Mouse (Mus musculus) bone marrow, adult 2 months (tissue): ENCODE results near the gene F3. TPM values are rescaled to one million over a fixed set of nuclear protein-coding genes. Genes with fewer than 3 reads are reported as not detected.
A peak's percentile ranks its signal among the peaks of the same experiment; 100 is the strongest.

Experiments used
- H3K27ac ChIP-seq: fragments of 200-500 bp; 2 replicates; pipeline ENCODE4 v1.5.1; 2012; ENCODE audit warnings: low read depth, mild to moderate bottlenecking, control low read depth, inconsistent platforms, low read length; ENCODE audit not compliant: control insufficient read depth, poor library complexity, insufficient read depth
- H3K4me1 ChIP-seq: fragments of 200-500 bp; 2 replicates; pipeline ENCODE4 v1.6.1; 2011; ENCODE audit warnings: low read length; ENCODE audit not compliant: control insufficient read depth, insufficient read depth
- H3K4me3 ChIP-seq: fragments of 200-500 bp; replicated peaks from 2 replicates; pipeline ENCODE3; 2011; ENCODE audit warnings: mild to moderate bottlenecking, low read depth, low read length, control low read depth; ENCODE audit not compliant: control insufficient read depth
- CTCF ChIP-seq: fragments of 200-500 bp; IDR thresholded peaks from 2 replicates; pipeline ENCODE4 v1.5.1; 2011; ENCODE audit warnings: low read length, control low read depth; ENCODE audit not compliant: control insufficient read depth, insufficient read depth
- POLR2A ChIP-seq: fragments of 200-500 bp; IDR thresholded peaks from 2 replicates; pipeline ENCODE4 v1.6.1; 2011; ENCODE audit warnings: low read depth, mild to moderate bottlenecking, control low read depth, low read length, borderline replicate concordance; ENCODE audit not compliant: control insufficient read depth
- WGBS: fragments of 180-500 bp; shearing (Covaris S2); methylation state at CpG from one replicate; pipeline ENCODE4 v1.1.7; 2018; 5-methylcytosine and 5-hydroxymethylcytosine counted together
- polyA plus RNA-seq: library from polyadenylated mRNA; stranded (reverse); fragments of >200 nt; gene quantifications from 2 replicates; pipeline ENCODE4 v1.2.4, GENCODE M21; 2011; ENCODE audit warnings: low replicate concordance; ENCODE audit not compliant: missing spikeins, insufficient read depth, insufficient read length

Gene F3
- polyA plus RNA-seq, 1 experiment, result 3.6 TPM

DNA sequence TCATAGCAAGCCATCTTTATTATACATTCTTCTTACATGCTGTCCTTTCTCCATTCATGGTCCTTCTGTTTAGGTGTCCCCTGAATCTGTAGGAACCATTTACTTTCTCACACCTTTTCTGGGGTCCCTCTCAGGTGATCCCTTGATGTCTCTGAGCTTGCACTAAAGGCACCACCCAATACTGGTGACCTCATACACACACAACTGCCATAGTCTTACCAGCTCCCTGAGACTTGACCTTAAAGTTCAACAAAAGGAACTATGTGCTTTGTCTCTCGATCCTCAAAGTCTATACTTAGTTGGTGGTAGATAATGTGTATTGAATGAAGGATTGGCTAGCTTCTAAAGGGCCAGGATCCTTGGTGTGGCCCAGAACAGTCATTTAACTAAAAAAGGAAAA, 37.4 kb upstream of the F3 start:
- TF ChIP-seq POLR2A (no peak), CTCF (no peak)

DNA sequence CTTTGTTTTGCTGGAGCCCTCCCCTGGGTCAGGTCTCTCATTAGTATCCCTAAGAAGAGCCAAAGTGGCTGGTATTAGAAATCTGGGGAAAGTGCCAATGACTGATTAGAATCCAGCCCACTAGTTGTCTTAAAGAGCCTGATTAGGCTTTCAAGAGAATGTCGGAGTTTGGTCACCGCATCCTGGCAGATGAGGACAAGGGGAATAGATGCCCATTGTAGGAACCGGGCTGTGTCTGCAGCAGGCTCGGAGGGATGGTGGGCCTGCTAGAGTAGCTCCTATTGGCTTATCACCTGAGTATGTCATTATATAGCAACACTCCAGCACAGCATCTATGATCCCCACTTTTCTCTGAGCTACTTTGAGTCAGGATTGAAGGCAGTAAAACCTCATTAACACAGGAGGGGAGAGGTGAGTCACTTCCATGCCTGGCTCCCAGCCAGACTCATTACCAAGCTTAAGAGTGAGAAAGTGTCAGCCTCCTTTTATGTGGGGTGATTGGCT, 36.9 kb upstream of the F3 start:
- Histone ChIP-seq H3K4me1 (peaks cover 9% of the 10 kb centered on the region; the same call in 1 of the 2 replicates), H3K27ac (no peak overlapping the region), H3K4me3 (no peak overlapping the region)
- WGBS, result 81% methylated on average over 4 of the region's 4 CpGs
- TF ChIP-seq POLR2A, result no peak
- no peak for TF ChIP-seq CTCF

More for the DNA sequence above, 37.4 kb upstream of the F3 start:
- WGBS, result 70% methylated on average over 1 of the region's 1 CpGs
- H3K27ac ChIP-seq, result no peak overlapping the region
- H3K4me1 ChIP-seq, result peaks cover 9% of the 10 kb centered on the region; the same call in 1 of the 2 replicates
- H3K4me3 ChIP-seq, result no peak overlapping the region

DNA sequence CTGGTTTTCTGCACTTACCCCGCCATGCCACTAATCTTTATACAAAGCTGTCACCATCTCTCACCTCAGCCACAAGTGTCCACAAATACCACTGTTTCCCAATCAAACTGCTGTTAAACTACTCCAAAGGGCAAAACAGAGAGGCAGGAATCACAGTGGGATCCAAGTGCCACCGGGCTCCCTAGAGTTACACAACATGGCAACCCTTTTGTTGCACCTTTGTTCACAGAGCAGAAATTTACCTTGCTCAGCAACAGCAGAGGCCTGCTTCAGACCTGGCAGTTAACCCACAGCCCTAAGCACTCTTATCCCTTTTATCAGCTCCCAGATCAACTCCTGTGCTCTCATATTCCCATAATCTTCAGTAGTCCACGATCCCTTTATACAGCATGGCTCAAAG, 35.6 kb upstream of the F3 start:
- Histone ChIP-seq H3K4me1 (peaks cover 5% of the 10 kb centered on the region; the same call in 1 of the 2 replicates), H3K27ac (no peak overlapping the region), H3K4me3 (no peak overlapping the region)
- WGBS, result 56% methylated on average over 3 of the region's 3 CpGs
- TF ChIP-seq CTCF, result no peak
- no peak for TF ChIP-seq POLR2A

DNA sequence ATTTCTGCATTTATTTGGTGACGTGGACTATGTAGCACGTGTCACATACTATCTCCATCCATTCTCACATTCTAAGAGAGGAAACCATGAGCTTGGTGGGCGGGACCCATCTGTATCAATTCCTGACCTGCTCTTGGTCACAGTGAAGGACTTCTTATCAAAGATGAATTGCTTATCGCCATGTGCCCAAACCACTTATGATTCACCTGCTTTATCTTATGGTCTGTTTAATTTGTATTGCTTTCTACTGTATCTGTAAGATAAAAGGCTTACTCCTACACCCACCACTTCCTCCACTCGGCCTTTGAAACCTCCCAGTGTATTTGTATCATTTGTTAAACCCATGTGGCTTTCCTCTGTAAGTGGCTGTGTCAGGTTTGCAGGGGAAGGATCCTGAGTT, 34.3 kb upstream of the F3 start:
- Histone ChIP-seq H3K4me1 (peaks cover 6% of the 10 kb centered on the region; the same call in 1 of the 2 replicates), H3K4me3 (no peak overlapping the region), H3K27ac (no peak overlapping the region)
- TF ChIP-seq POLR2A (no peak), CTCF (no peak)
- 41% methylated on average over 5 of the region's 5 CpGs for WGBS

DNA sequence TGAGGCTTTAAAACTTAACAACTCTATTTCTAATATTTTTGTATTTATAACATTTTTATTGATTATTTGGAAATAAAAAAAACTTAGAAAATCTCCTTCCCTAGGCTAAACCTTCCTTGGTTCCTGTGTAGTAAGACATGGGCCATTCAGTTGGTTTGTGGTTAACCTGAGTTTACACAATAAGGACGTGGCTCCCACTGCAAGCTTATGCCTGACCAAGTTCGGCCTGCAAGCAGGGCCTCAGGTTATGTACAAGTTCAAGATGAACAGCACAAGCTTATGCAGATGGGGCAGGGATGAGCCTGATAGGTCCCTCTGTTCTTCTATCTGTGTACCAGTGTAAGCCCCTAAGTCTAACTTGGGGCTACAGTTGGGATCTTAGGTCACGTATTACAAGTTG, 33.6 kb upstream of the F3 start:
- WGBS, result 25% methylated on average over 3 of the region's 3 CpGs
- Histone ChIP-seq H3K4me1 (peaks cover 6% of the 10 kb centered on the region; the same call in 1 of the 2 replicates), H3K27ac (no peak overlapping the region), H3K4me3 (no peak overlapping the region)
- no peak for TF ChIP-seq CTCF
- TF ChIP-seq POLR2A, result no peak

DNA sequence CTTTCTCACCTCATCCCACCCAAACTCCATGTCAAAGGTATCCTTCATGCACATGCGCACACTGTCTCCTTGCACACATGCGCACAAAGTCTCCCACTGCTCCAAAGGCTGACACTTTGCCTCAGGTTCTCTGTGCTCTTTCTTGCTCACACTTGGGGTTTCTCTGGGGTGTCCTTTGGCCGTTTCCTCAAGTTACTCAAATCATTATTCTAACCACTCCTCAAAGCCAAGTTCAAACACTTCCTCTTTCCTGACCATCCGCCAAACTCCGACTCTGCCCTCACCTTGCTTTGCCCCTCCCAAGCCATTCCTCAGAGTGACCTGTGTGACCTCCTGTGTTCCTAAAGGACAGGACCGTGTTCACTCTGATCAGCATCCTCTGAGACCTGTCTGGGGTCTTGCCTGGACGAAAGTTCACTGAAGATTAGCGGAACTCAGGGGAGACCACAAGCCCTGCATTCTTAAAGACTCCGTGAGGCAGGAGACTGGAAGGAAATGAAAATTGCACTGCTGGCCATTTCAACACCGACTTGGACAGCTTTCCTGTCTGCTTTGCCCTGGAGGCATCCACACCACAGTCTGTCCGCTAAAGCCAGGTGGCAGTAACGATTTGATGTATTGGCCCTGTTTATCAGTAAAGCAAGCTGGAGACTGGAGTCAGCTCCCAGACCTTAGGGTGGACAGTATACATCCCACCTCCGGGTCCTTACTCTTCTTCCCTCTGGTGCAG, 30.2 kb upstream of the F3 start:
- WGBS, result 15% methylated on average over 13 of the region's 13 CpGs
- Histone ChIP-seq H3K4me3 (peak overlapping the region; percentile 42), H3K4me1 (peaks cover 9% of the 10 kb centered on the region; the same call in 1 of the 2 replicates), H3K27ac (peak overlapping the region; percentile 66)
- TF ChIP-seq CTCF, result no peak

DNA sequence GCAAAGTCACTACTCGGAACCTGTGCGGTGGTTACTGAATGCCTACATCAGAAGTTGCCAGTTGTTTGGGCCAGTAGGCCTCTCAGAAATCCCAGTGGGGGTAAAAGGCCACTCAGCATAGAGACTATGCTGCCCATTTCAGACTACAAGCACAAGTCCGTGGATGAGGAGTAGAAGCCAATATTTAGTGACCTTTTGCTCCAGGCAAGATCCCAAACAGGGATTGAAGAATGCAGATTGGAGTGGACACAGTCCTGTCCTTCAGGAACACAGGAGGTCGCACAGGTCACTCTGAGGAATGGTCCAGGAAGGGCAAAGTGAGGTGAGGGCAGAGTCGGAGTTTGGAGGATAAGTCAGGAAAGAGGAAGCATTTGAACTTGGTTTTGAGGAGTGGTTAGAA, 29.6 kb upstream of the F3 start:
- Histone ChIP-seq H3K27ac (peak overlapping the region; percentile 66), H3K4me1 (peaks cover 9% of the 10 kb centered on the region; the same call in 1 of the 2 replicates), H3K4me3 (no peak overlapping the region)
- TF ChIP-seq POLR2A (no peak), CTCF (0 out of 2 replicates have a peak, but pooled peaks have one; percentile 4)
- 35% methylated on average over 5 of the region's 5 CpGs for WGBS

DNA sequence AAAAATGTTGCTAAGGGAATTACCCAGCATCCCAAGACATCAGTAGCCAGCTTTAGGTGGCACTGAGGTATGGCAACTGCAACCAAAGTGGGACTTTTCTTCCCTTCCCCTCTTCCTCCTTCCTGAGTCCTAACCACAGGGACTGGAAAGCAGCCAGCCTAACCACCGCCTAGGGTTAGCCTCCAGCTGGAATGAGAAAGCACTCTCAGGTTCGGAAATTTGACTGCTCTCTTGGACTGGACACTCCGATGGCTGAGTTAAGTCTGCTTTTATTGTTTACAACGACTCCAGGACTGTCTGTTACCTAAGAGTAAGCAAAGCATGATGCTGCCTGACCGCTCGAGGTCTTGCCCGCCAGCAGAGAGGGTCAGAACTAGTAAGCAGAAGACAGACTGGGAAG, 26.2 kb upstream of the F3 start:
- no peak overlapping the region for H3K4me3 ChIP-seq
- peaks cover 6% of the 10 kb centered on the region; the same call in 1 of the 2 replicates for H3K4me1 ChIP-seq
- WGBS, result 14% methylated on average over 7 of the region's 7 CpGs
- TF ChIP-seq POLR2A (no peak), CTCF (no peak)
- no peak overlapping the region for H3K27ac ChIP-seq
